Mouse (Mus musculus): Measurements from ENCODE around the gene Troap.

GRCm38 (mm10) chr15:99111139-99111538 lies 36.8 kb downstream of the Troap start:
- TF ChIP-seq CTCF (IDR thresholded peaks at IDR 0.05; ENCODE audit: extremely low read depth, insufficient read length, insufficient replicate concordance, low read depth, low read length) (no peak), POLR2A (IDR thresholded peaks at IDR 0.05; ENCODE audit: low read depth, low read length) (no peak)
